Mouse (Mus musculus) olfactory bulb, adult 2 months (tissue): ENCODE measurements around the gene Gtf2h1. TPM values are rescaled to one million over a fixed set of nuclear protein-coding genes. Genes with fewer than 3 reads are reported as not detected.

ENCODE experiments used
- H3K27ac ChIP-seq: fragments of 200-500 bp; 2 replicates; pipeline ENCODE4 v1.5.1; 2012; ENCODE audit warnings: low read depth, low read length; ENCODE audit not compliant: insufficient read depth
- H3K4me1 ChIP-seq: fragments of 200-500 bp; 2 replicates; pipeline ENCODE4 v1.6.1; 2012; ENCODE audit warnings: low read length; ENCODE audit not compliant: control insufficient read depth, insufficient read depth
- H3K4me3 ChIP-seq: fragments of 200-500 bp; 2 replicates; pipeline ENCODE4 v1.5.1; 2012; ENCODE audit warnings: mild to moderate bottlenecking, low read depth, low read length, moderate library complexity; ENCODE audit not compliant: insufficient read depth
- CTCF ChIP-seq: fragments of 200-500 bp; IDR thresholded peaks from 2 replicates; pipeline ENCODE4 v1.5.1; 2012; ENCODE audit warnings: low read depth, mild to moderate bottlenecking, low read length, moderate library complexity; ENCODE audit not compliant: insufficient read depth
- POLR2A ChIP-seq: fragments of 200-500 bp; IDR thresholded peaks from 2 replicates; pipeline ENCODE4 v1.6.1; 2012; ENCODE audit warnings: mild to moderate bottlenecking, low read depth, low read length, moderate library complexity; ENCODE audit not compliant: insufficient read depth
- WGBS: fragments of 180-500 bp; shearing (Covaris S2); methylation state at CpG from one replicate; pipeline ENCODE4 v1.1.7; 2018; 5-methylcytosine and 5-hydroxymethylcytosine counted together
- polyA plus RNA-seq: library from polyadenylated mRNA; stranded (reverse); fragments of >200 nt; gene quantifications from 2 replicates; pipeline ENCODE4 v1.2.4, GENCODE M21; 2012; ENCODE audit warnings: low replicate concordance; ENCODE audit not compliant: missing spikeins, insufficient read depth, insufficient read length

Gtf2h1 gene
- polyA plus RNA-seq, 1 experiment: not detected

- Histone ChIP-seq H3K27ac (peak overlapping the region; percentile 82), H3K4me3 (peak overlapping the region; percentile 81), H3K4me1 (peaks cover 12% of the 10 kb centered on the region)
- TF ChIP-seq POLR2A (no peak; the same call in 1 of the 2 replicates), CTCF (no peak)
- WGBS: under 1% methylated on average over 36 of the region's 36 CpGs
These were observed 50.1 kb downstream of the Gtf2h1 start for GRCm38 (mm10) chr7:46845978-46846485.

GRCm38 (mm10) chr7:46846486-46847244 lies 50.8 kb downstream of the Gtf2h1 start:
- H3K4me1 ChIP-seq: peaks cover 12% of the 10 kb centered on the region
- 2% methylated on average over 28 of the region's 28 CpGs for WGBS
- H3K27ac ChIP-seq: peak overlapping the region; percentile 82
- H3K4me3 ChIP-seq: peak overlapping the region; percentile 81
- TF ChIP-seq POLR2A (no peak), CTCF (no peak)

GRCm38 (mm10) chr7:46849287-46849686 lies 53.4 kb downstream of the Gtf2h1 start:
- Histone ChIP-seq H3K4me1 (peaks cover 12% of the 10 kb centered on the region), H3K4me3 (no peak overlapping the region), H3K27ac (no peak overlapping the region)
- 85% methylated on average over 5 of the region's 5 CpGs for WGBS
- TF ChIP-seq CTCF: no peak
- TF ChIP-seq POLR2A: no peak

- TF ChIP-seq CTCF: no peak
- TF ChIP-seq POLR2A: no peak
- H3K4me1 ChIP-seq: peaks cover 8% of the 10 kb centered on the region
- WGBS: 58% methylated on average over 7 of the region's 7 CpGs
- H3K4me3 ChIP-seq: no peak overlapping the region
- no peak overlapping the region for H3K27ac ChIP-seq
These were observed 55.1 kb downstream of the Gtf2h1 start for GRCm38 (mm10) chr7:46851026-46851425.

- TF ChIP-seq CTCF (no peak), POLR2A (no peak)
- Histone ChIP-seq H3K4me1 (no peaks in the 10 kb centered on the region), H3K27ac (no peak overlapping the region), H3K4me3 (no peak overlapping the region)
- WGBS: 86% methylated on average over 1 of the region's 1 CpGs
These were observed 56.8 kb downstream of the Gtf2h1 start for GRCm38 (mm10) chr7:46852666-46853065.

GRCm38 (mm10) chr7:46853365-46853764 lies 57.5 kb downstream of the Gtf2h1 start:
- H3K4me3 ChIP-seq: no peak overlapping the region

GRCm38 (mm10) chr7:46855866-46856560 lies 60.1 kb downstream of the Gtf2h1 start:
- TF ChIP-seq CTCF (no peak), POLR2A (no peak)
- WGBS: 71% methylated on average over 7 of the region's 7 CpGs

More at GRCm38 (mm10) chr7:46853365-46853764, 57.5 kb downstream of the Gtf2h1 start:
- no peaks in the 10 kb centered on the region for H3K4me1 ChIP-seq
- H3K27ac ChIP-seq: no peak overlapping the region
- 82% methylated on average over 9 of the region's 9 CpGs for WGBS
- no peak for TF ChIP-seq POLR2A
- no peak for TF ChIP-seq CTCF

GRCm38 (mm10) chr7:46857436-46857835 lies 61.5 kb downstream of the Gtf2h1 start:
- TF ChIP-seq CTCF (no peak), POLR2A (no peak)
- Histone ChIP-seq H3K4me1 (0 out of 2 replicates have a peak, but pooled peaks cover 4% of the 10 kb centered on the region), H3K4me3 (no peak overlapping the region), H3K27ac (no peak overlapping the region)
- 81% methylated on average over 9 of the region's 9 CpGs for WGBS

More at GRCm38 (mm10) chr7:46855866-46856560, 60.1 kb downstream of the Gtf2h1 start:
- Histone ChIP-seq H3K4me3 (no peak overlapping the region), H3K4me1 (0 out of 2 replicates have a peak, but pooled peaks cover 4% of the 10 kb centered on the region), H3K27ac (no peak overlapping the region)

GRCm38 (mm10) chr7:46859031-46859430 lies 63.1 kb downstream of the Gtf2h1 start:
- Histone ChIP-seq H3K27ac (no peak overlapping the region), H3K4me1 (0 out of 2 replicates have a peak, but pooled peaks cover 4% of the 10 kb centered on the region), H3K4me3 (no peak overlapping the region)
- 51% methylated on average over 6 of the region's 6 CpGs for WGBS
- no peak for TF ChIP-seq POLR2A
- no peak for TF ChIP-seq CTCF
